Mouse (Mus musculus): Measurements from ENCODE around the gene Tcaim. TPM values are rescaled to one million over a fixed set of nuclear protein-coding genes. Genes with fewer than 3 reads are reported as not detected.

Tcaim gene
- polyA plus RNA-seq, 2 experiments: 6.1 to 7.3 TPM

DNA sequence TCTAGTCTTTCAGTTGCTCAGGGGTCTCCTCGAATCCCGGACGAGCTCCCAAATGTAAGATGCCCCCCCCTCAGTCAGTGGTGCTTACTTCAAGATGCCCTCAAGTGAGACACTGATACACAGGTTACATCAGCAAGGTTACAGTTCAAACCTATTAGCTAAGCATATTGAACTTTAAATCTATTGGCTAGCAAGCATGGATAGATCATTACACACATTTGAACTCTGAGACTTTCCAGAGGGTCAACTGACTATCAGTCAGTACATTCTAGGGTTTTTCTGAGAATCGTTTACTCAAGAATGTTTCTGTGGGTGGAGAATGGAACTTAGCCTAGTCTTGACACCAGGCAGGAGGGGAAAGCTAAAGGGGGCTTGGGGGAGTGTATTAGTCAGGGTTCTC is 67.3 kb downstream of the Tcaim start:
- Histone ChIP-seq H3K4me2 (replicated peaks; ENCODE audit: low read depth, low read length, severe bottlenecking) (no peak overlapping the region), H3K9ac (ENCODE audit: low read depth, low read length, severe bottlenecking) (no peak overlapping the region), H3K27me3 (ENCODE audit: control insufficient read depth, insufficient read depth, low read length) (no peaks in the 10 kb centered on the region), H3K36me3 (ENCODE audit: control insufficient read depth, insufficient read depth, low read length) (no peaks in the 10 kb centered on the region), H3K4me1 (ENCODE audit: control insufficient read depth, insufficient read depth, low read length) (no peaks in the 10 kb centered on the region), H3K27ac (replicated peaks; ENCODE audit: low read depth, low read length) (no peak overlapping the region), H3K4me3 (replicated peaks; ENCODE audit: low read length) (no peak overlapping the region), H3K9me3 (ENCODE audit: control insufficient read depth, low read length) (no peaks in the 10 kb centered on the region)
- ATAC-seq (ENCODE audit: low FRiP score, low read depth): no peak
- TF ChIP-seq POLR2A (IDR thresholded peaks at IDR 0.05; ENCODE audit: borderline replicate concordance, extremely low read depth, insufficient read depth, insufficient read length): no peak
- WGBS: 80% methylated on average over 4 of the region's 4 CpGs
- no peak for DNase-seq (ENCODE audit: low spot score)

DNA sequence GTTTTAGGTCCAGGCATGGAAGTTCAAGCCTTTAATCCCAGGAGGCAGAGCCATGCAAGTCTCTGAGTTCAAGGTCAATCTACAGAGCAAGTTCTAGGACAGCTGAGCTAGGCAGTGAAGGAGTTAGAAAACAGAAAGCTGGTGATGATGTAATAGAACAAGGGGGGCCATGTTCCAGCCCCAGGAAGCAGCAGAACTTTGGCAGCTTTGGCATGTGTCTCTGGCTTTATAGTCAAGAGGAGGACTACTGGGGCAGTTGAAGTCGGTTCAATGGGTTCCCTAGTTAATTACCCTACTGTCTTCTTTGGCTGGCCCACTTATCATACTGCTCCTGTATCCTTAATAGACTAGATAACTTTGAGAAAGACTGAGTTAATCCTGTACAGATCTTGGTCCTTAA is 69.3 kb downstream of the Tcaim start:
- no peak overlapping the region for H3K27ac ChIP-seq (replicated peaks; ENCODE audit: low read depth, low read length)
- TF ChIP-seq POLR2A (IDR thresholded peaks at IDR 0.05; ENCODE audit: borderline replicate concordance, extremely low read depth, insufficient read depth, insufficient read length): no peak
- no peak overlapping the region for H3K4me3 ChIP-seq (replicated peaks; ENCODE audit: low read length)
- DNase-seq (ENCODE audit: low spot score) (no peak), ATAC-seq (ENCODE audit: low FRiP score, low read depth) (no peak)
- H3K4me1 ChIP-seq (ENCODE audit: control insufficient read depth, insufficient read depth, low read length): no peaks in the 10 kb centered on the region
- no peaks in the 10 kb centered on the region for H3K36me3 ChIP-seq (ENCODE audit: control insufficient read depth, insufficient read depth, low read length)
- no peaks in the 10 kb centered on the region for H3K9me3 ChIP-seq (ENCODE audit: control insufficient read depth, low read length)
- WGBS: 67% methylated on average over 1 of the region's 1 CpGs
- H3K27me3 ChIP-seq (ENCODE audit: control insufficient read depth, insufficient read depth, low read length): no peaks in the 10 kb centered on the region
- no peak overlapping the region for H3K9ac ChIP-seq (ENCODE audit: low read depth, low read length, severe bottlenecking)
- no peak overlapping the region for H3K4me2 ChIP-seq (replicated peaks; ENCODE audit: low read depth, low read length, severe bottlenecking)

DNA sequence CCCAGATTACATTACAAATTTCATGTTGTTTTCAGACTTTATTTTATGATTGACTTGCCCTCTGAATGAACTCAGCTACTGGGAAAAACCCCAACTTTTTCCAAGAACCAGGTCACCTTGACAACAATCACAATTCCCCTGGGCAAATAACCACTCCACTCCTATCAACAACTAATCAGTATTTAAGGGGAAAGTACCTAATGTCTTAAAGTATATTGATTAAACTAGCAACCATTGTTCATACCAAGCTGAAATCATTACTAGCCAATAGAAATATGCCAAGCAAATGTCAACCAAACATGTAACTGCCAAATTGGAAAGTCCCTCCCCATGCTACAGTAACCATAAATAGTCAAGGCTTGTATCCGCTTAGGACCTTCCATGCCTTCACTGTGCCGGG is 69.8 kb downstream of the Tcaim start:
- H3K4me1 ChIP-seq (ENCODE audit: control insufficient read depth, insufficient read depth, low read length): no peaks in the 10 kb centered on the region
- no peak for TF ChIP-seq POLR2A (IDR thresholded peaks at IDR 0.05; ENCODE audit: borderline replicate concordance, extremely low read depth, insufficient read depth, insufficient read length)
- H3K9me3 ChIP-seq (ENCODE audit: control insufficient read depth, low read length): no peaks in the 10 kb centered on the region
- no peaks in the 10 kb centered on the region for H3K36me3 ChIP-seq (ENCODE audit: control insufficient read depth, insufficient read depth, low read length)
- H3K27me3 ChIP-seq (ENCODE audit: control insufficient read depth, insufficient read depth, low read length): no peaks in the 10 kb centered on the region
- DNase-seq (ENCODE audit: low spot score) (no peak), ATAC-seq (ENCODE audit: low FRiP score, low read depth) (no peak)
- 94% methylated on average over 2 of the region's 2 CpGs for WGBS
- H3K27ac ChIP-seq (replicated peaks; ENCODE audit: low read depth, low read length): no peak overlapping the region
- no peak overlapping the region for H3K4me3 ChIP-seq (replicated peaks; ENCODE audit: low read length)
- no peak overlapping the region for H3K9ac ChIP-seq (ENCODE audit: low read depth, low read length, severe bottlenecking)
- H3K4me2 ChIP-seq (replicated peaks; ENCODE audit: low read depth, low read length, severe bottlenecking): no peak overlapping the region

DNA sequence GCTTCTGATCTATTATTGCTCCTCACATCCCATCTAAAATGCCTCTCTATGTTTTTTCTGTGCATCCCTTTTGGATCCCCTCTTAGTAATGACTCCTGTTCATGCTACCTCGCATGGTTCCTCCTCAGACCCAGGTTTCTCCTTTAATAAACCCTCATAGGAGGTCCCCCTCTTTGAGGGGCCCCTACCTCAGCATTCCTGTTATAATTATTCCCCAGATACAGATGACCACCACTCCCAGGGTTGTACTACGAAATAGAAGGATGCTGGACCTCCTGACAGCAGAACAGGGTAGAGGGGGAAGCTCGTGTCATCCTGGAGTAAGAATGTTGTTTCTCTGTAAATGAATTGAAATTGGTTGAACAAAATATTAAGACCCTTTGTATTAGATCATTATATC is 80.0 kb downstream of the Tcaim start, which contains the start of gene Zkscan7:
Gene Zkscan7, plus strand, starts transcription at position 301 of the 400 bp plus-strand sequence.
- no peak for DNase-seq (ENCODE audit: low spot score)
- no peak for TF ChIP-seq POLR2A (IDR thresholded peaks at IDR 0.05; ENCODE audit: borderline replicate concordance, extremely low read depth, insufficient read depth, insufficient read length)
- 85% methylated on average over 3 of the region's 3 CpGs for WGBS
- no peak within 1 kb of the TSS for H3K27ac ChIP-seq (replicated peaks; ENCODE audit: low read depth, low read length)
- H3K9me3 ChIP-seq (ENCODE audit: control insufficient read depth, low read length): peaks cover 9% of the 10 kb centered on the region; the same call in 1 of the 2 replicates
- H3K36me3 ChIP-seq (ENCODE audit: control insufficient read depth, insufficient read depth, low read length): no peaks in the 10 kb centered on the region
- no peaks in the 10 kb centered on the region for H3K27me3 ChIP-seq (ENCODE audit: control insufficient read depth, insufficient read depth, low read length)
- H3K4me3 ChIP-seq (replicated peaks; ENCODE audit: low read length): peak within 1 kb of the TSS; percentile 80
- ATAC-seq (ENCODE audit: low FRiP score, low read depth): no peak
- 0 out of 2 replicates have a peak within 1 kb of the TSS, but pooled peaks have one; percentile 86 for H3K9ac ChIP-seq (ENCODE audit: low read depth, low read length, severe bottlenecking)
- peak within 1 kb of the TSS; percentile 79 for H3K4me2 ChIP-seq (replicated peaks; ENCODE audit: low read depth, low read length, severe bottlenecking)
- H3K4me1 ChIP-seq (ENCODE audit: control insufficient read depth, insufficient read depth, low read length): peaks cover 10% of the 10 kb centered on the region

Other genes starting within 250 kb of the Tcaim start
- gene Topaz1, start 58.2 kb upstream of the Tcaim start, polyA plus RNA-seq (2012; rRNA removed): not detected in 2 replicates
- gene Topaz1, start 58.2 kb upstream of the Tcaim start, polyA plus RNA-seq (2014; fragmentation: Nextera tagmentation; extraction: Ambion mirVana): not detected in 2 replicates
- not detected in 2 replicates for gene Gm35549, start 38.5 kb downstream of the Tcaim start, polyA plus RNA-seq (2012; rRNA removed)
- 0.45 and 0.82 TPM in 2 replicates for gene Gm35549, start 38.5 kb downstream of the Tcaim start, polyA plus RNA-seq (2014; fragmentation: Nextera tagmentation; extraction: Ambion mirVana)
- gene Zfp445, start 60.5 kb downstream of the Tcaim start, polyA plus RNA-seq (2012; rRNA removed): 117 and 119 TPM in 2 replicates
- gene Zfp445, start 60.5 kb downstream of the Tcaim start, polyA plus RNA-seq (2014; fragmentation: Nextera tagmentation; extraction: Ambion mirVana): 60.4 and 65.2 TPM in 2 replicates
- 9.1 and 9.3 TPM in 2 replicates for gene Zkscan7, start 80.1 kb downstream of the Tcaim start, polyA plus RNA-seq (2012; rRNA removed)
- gene Zkscan7, start 80.1 kb downstream of the Tcaim start, polyA plus RNA-seq (2014; fragmentation: Nextera tagmentation; extraction: Ambion mirVana): 2.6 and 3.2 TPM in 2 replicates
- 9.7 and 13.3 TPM in 2 replicates for gene Zfp105, start 117.5 kb downstream of the Tcaim start, polyA plus RNA-seq (2012; rRNA removed)
- gene Zfp105, start 117.5 kb downstream of the Tcaim start, polyA plus RNA-seq (2014; fragmentation: Nextera tagmentation; extraction: Ambion mirVana): 17.4 and 18.8 TPM in 2 replicates
- 17.6 and 19.3 TPM in 2 replicates for gene 1110059G10Rik, start 145.5 kb downstream of the Tcaim start, polyA plus RNA-seq (2012; rRNA removed)
- gene 1110059G10Rik, start 145.5 kb downstream of the Tcaim start, polyA plus RNA-seq (2014; fragmentation: Nextera tagmentation; extraction: Ambion mirVana): 34.5 and 38.0 TPM in 2 replicates
- gene Kif15, start 145.5 kb downstream of the Tcaim start, polyA plus RNA-seq (2012; rRNA removed): 44.9 and 60.3 TPM in 2 replicates
- 36.6 and 39.6 TPM in 2 replicates for gene Kif15, start 145.5 kb downstream of the Tcaim start, polyA plus RNA-seq (2014; fragmentation: Nextera tagmentation; extraction: Ambion mirVana)
- 17.1 and 18.3 TPM in 2 replicates for gene Tmem42, start 215.8 kb downstream of the Tcaim start, polyA plus RNA-seq (2012; rRNA removed)
- gene Tmem42, start 215.8 kb downstream of the Tcaim start, polyA plus RNA-seq (2014; fragmentation: Nextera tagmentation; extraction: Ambion mirVana): 26.2 and 30.1 TPM in 2 replicates
- gene Tgm4, start 229.2 kb downstream of the Tcaim start, polyA plus RNA-seq (2012; rRNA removed): 0.41 and 0.45 TPM in 2 replicates
- gene Tgm4, start 229.2 kb downstream of the Tcaim start, polyA plus RNA-seq (2014; fragmentation: Nextera tagmentation; extraction: Ambion mirVana): 0.47 and 0.59 TPM in 2 replicates

Data from limb, embryonic 14.5 days (tissue).